Mouse (Mus musculus) heart, embryonic 12.5 days (tissue): ENCODE data around the gene Smim4. TPM values are rescaled to one million over a fixed set of nuclear protein-coding genes. Genes with fewer than 3 reads are reported as not detected.

Source experiments
- ATAC-seq: fragments of 200-750 bp; cut with Nextera tagmentation; 2 replicates; pipeline ENCODE4 v1.8.0; 2017; ENCODE audit warnings: moderate TSS enrichment, moderate library complexity; ENCODE audit not compliant: insufficient number of reproducible peaks, low FRiP score
- H3K27ac ChIP-seq: fragments of 300-500 bp; sonication (generic); 2 replicates; pipeline ENCODE4 v1.5.1; 2016; ENCODE audit warnings: mild to moderate bottlenecking, moderate library complexity; ENCODE audit not compliant: poor library complexity, severe bottlenecking
- H3K27me3 ChIP-seq: fragments of 300-500 bp; sonication (generic); replicated peaks from 2 replicates; pipeline ENCODE4 v1.6.1; 2016; ENCODE audit warnings: mild to moderate bottlenecking, moderate library complexity
- H3K36me3 ChIP-seq: fragments of 300-500 bp; sonication (generic); 2 replicates; pipeline ENCODE4 v1.6.1; 2016; ENCODE audit warnings: mild to moderate bottlenecking, moderate library complexity
- H3K4me1 ChIP-seq: fragments of 300-500 bp; sonication (generic); replicated peaks from 2 replicates; pipeline ENCODE4 v1.6.1; 2016; ENCODE audit warnings: mild to moderate bottlenecking
- H3K4me2 ChIP-seq: fragments of 300-500 bp; sonication (generic); 2 replicates; pipeline ENCODE4 v1.6.1; 2016; ENCODE audit warnings: mild to moderate bottlenecking, moderate library complexity
- H3K4me3 ChIP-seq: fragments of 300-500 bp; sonication (generic); 2 replicates; pipeline ENCODE4 v1.5.1; 2016; ENCODE audit warnings: mild to moderate bottlenecking
- H3K9ac ChIP-seq: fragments of 300-500 bp; sonication (generic); 2 replicates; pipeline ENCODE4 v1.6.1; 2016; ENCODE audit warnings: mild to moderate bottlenecking, moderate library complexity
- H3K9me3 ChIP-seq: fragments of 300-500 bp; sonication (generic); replicated peaks from 2 replicates; pipeline ENCODE4 v1.6.1; 2016; ENCODE audit warnings: mild to moderate bottlenecking, moderate library complexity
- WGBS: fragments of 180-500 bp; shearing (Covaris S2); methylation state at CpG from one replicate; pipeline ENCODE4 v1.1.7; 2016; 5-methylcytosine and 5-hydroxymethylcytosine counted together
- polyA plus RNA-seq: library from polyadenylated mRNA; unstranded; fragments of >200 nt; fragmentation: Nextera tagmentation; extraction: Ambion mirVana; gene quantifications from 2 replicates; pipeline ENCODE4 v1.2.1, GENCODE M21; 2016

The Smim4 gene
- polyA plus RNA-seq, 1 experiment from 2014 or later = 68.6 TPM

- ATAC-seq = no peak
- H3K27me3 ChIP-seq = no peaks in the 10 kb centered on the region
- no peak overlapping the region for H3K9ac ChIP-seq
- H3K4me1 ChIP-seq = peaks cover 67% of the 10 kb centered on the region
- H3K27ac ChIP-seq = no peak overlapping the region
- peaks cover 19% of the 10 kb centered on the region for H3K36me3 ChIP-seq
- no peaks in the 10 kb centered on the region for H3K9me3 ChIP-seq
- H3K4me3 ChIP-seq = peak overlapping the region; percentile 43
- H3K4me2 ChIP-seq = peak overlapping the region; percentile 56
- WGBS = 48% methylated on average over 10 of the region's 10 CpGs
These were observed 37.4 kb upstream of the Smim4 start for GRCm38 (mm10) chr14:31165991-31166630.

DNA sequence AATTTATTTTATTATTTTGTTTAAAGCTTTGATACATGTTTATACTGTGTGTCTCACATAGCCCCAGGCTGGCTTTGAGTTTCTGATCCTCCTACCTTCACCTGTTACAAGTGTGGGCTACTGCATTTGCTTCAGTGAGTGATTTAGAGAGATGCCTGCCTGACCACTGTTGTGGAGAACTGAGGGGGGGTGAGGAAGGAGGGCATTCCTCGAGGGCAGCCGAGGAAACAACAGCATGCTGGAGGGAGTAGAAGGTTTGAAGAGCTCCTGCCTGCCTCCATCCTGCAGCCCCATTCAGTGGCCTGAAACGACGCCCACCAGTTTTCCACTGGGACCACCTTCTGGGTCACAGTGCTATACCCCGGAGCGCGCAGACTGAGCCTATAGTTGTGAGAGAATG lies 36.7 kb upstream of the Smim4 start:
- WGBS = 54% methylated on average over 7 of the region's 7 CpGs
- Histone ChIP-seq H3K4me3 (no peak overlapping the region), H3K27ac (no peak overlapping the region), H3K9ac (no peak overlapping the region), H3K27me3 (no peaks in the 10 kb centered on the region), H3K36me3 (peaks cover 12% of the 10 kb centered on the region), H3K9me3 (no peaks in the 10 kb centered on the region), H3K4me1 (peaks cover 68% of the 10 kb centered on the region), H3K4me2 (peak overlapping the region; percentile 56; the same call in 1 of the 2 replicates)
- no peak for ATAC-seq

DNA sequence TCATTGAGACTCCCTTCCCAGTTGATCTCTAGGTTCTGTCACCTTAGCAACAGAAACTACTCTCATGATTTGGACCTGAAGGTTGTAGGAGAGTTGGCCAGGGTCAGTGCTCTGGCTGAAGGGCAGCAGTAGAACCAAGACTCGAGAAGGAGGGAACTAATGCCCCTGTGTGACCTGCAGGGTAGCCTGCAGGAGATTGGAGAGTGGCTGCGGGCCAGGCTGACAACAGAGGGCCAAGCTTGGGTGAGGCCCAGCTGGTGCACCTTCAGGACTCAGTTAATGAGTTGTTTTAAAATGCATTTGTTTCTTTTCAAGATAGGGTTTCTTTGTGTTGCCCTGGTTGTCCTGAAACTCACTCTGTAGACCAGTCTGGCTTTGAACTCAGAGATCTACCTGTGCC lies 36.3 kb upstream of the Smim4 start:
- WGBS = 63% methylated on average over 2 of the region's 2 CpGs
- Histone ChIP-seq H3K4me1 (peaks cover 68% of the 10 kb centered on the region), H3K36me3 (peaks cover 8% of the 10 kb centered on the region), H3K4me3 (no peak overlapping the region), H3K9me3 (no peaks in the 10 kb centered on the region), H3K4me2 (no peak overlapping the region), H3K27ac (no peak overlapping the region), H3K9ac (no peak overlapping the region), H3K27me3 (no peaks in the 10 kb centered on the region)
- ATAC-seq = no peak

DNA sequence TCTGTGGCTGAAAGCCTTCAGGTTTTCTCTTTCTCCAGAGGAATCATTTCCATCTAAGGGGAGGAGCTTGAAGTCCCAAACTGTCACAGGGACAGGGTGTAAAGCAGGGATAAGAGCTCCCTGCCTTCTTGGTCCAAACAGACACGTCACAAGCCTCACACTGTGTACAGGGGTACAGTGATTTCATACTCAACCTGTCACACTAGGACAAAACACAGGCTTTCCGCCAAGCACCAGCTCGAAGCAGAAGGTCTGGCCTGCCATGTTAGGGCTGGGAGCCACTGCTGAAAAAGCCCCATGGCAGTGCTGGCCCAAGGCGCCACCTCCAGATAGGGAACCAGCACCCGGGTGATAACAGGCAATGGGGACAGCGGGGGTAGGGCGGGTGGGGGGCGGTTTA lies 35.3 kb upstream of the Smim4 start:
- 0 out of 2 replicates have a peak, but pooled peaks have one; percentile 13 for ATAC-seq
- Histone ChIP-seq H3K27me3 (no peaks in the 10 kb centered on the region), H3K4me2 (peak overlapping the region; percentile 0; the same call in 1 of the 2 replicates), H3K9ac (no peak overlapping the region), H3K9me3 (no peaks in the 10 kb centered on the region), H3K27ac (peak overlapping the region; percentile 22; the same call in 1 of the 2 replicates), H3K4me1 (peaks cover 68% of the 10 kb centered on the region), H3K36me3 (peaks cover 9% of the 10 kb centered on the region; the same call in 1 of the 2 replicates), H3K4me3 (no peak overlapping the region)
- 27% methylated on average over 8 of the region's 8 CpGs for WGBS

DNA sequence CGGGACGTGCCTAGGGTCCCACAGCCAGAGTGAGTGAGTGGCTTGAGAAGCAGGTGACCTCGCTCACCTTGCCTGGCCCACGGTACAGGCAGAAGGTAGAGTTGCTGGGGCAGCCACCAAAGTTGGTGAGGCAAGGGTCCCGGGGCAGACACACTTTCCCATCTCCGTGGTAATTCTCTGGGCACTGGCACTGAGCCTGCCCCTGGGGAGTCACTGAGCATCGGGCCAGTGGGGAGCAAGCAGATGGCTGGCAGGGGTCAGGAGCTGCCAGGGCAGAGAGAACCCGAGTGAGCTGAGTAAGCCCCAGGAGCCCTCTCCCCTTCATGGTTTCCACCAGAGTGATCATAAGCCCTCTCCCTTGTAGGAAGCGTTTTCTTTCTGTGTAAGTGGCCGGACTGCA lies 32.9 kb upstream of the Smim4 start:
- WGBS = 79% methylated on average over 10 of the region's 10 CpGs
- no peak overlapping the region for H3K9ac ChIP-seq

GRCm38 (mm10) chr14:31161191-31161590 lies 32.4 kb upstream of the Smim4 start:
- Histone ChIP-seq H3K4me3 (no peak overlapping the region), H3K27ac (no peak overlapping the region), H3K9ac (no peak overlapping the region), H3K4me1 (peaks cover 50% of the 10 kb centered on the region), H3K36me3 (peaks cover 14% of the 10 kb centered on the region; the same call in 1 of the 2 replicates), H3K27me3 (no peaks in the 10 kb centered on the region), H3K4me2 (no peak overlapping the region), H3K9me3 (no peaks in the 10 kb centered on the region)
- no peak for ATAC-seq
- WGBS = 87% methylated on average over 7 of the region's 7 CpGs

More for the DNA sequence above, 32.9 kb upstream of the Smim4 start:
- Histone ChIP-seq H3K36me3 (peaks cover 14% of the 10 kb centered on the region; the same call in 1 of the 2 replicates), H3K9me3 (no peaks in the 10 kb centered on the region), H3K27ac (no peak overlapping the region), H3K4me2 (no peak overlapping the region), H3K4me3 (no peak overlapping the region), H3K4me1 (peaks cover 54% of the 10 kb centered on the region), H3K27me3 (no peaks in the 10 kb centered on the region)
- ATAC-seq = no peak

DNA sequence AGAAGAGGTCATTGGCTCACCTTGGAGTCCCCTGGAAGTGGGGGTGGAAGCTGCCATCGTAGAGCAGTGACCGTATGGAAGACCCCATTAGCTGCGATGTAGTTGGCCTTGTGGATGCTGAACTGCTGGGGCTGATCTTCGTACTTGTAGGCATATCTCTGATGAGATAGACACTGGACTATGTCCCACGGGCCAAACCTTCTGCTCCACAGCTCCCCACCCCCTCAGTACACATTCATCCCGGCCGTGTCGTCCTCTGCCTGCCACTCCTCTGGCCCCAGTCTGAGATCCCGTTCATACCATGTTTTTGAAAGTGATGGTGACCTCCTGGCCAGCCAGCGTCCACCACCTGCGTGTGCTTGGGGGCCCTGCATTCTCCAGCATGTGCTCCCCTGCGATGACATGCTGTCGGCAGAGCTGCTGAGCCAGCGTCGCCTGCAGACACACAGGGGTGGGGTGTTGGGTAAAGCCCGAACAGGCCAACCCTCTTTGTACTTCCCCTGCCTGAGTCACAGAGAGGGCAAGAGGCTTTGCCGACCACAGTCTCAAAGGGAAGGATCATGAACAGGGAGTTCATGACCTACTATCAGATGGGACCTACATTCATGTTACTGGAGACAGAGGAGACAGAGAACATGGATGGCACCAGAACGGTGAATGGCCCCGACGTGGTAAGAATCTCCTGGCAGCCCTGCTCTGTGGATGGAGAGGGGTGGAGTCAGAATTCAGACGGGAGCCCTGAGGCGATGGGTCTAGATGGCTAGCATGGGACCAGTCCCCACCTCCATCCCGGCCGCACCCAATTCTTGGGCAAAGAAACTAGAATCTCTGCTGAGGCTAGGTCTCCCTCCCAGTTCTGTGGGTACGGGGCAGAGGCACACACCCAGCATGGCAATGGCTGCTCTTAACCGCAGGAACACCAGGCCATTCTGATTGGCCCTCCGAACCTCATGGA lies 31.7 kb upstream of the Smim4 start:
- no peak overlapping the region for H3K27ac ChIP-seq
- H3K36me3 ChIP-seq = peaks cover 17% of the 10 kb centered on the region
- H3K4me1 ChIP-seq = peaks cover 42% of the 10 kb centered on the region
- H3K4me2 ChIP-seq = 0 out of 2 replicates have a peak overlapping the region, but pooled peaks have one; percentile 4
- H3K27me3 ChIP-seq = no peaks in the 10 kb centered on the region
- ATAC-seq = no peak
- no peak overlapping the region for H3K9ac ChIP-seq
- 65% methylated on average over 27 of the region's 27 CpGs for WGBS
- no peak overlapping the region for H3K4me3 ChIP-seq
- no peaks in the 10 kb centered on the region for H3K9me3 ChIP-seq

- no peak overlapping the region for H3K9ac ChIP-seq
- no peaks in the 10 kb centered on the region for H3K27me3 ChIP-seq
- H3K4me2 ChIP-seq = no peak overlapping the region
- H3K4me3 ChIP-seq = no peak overlapping the region
- H3K36me3 ChIP-seq = peaks cover 45% of the 10 kb centered on the region
- H3K4me1 ChIP-seq = no peaks in the 10 kb centered on the region
- WGBS = 87% methylated on average over 11 of the region's 11 CpGs
- H3K9me3 ChIP-seq = no peaks in the 10 kb centered on the region; the same call in 1 of the 2 replicates
- H3K27ac ChIP-seq = no peak overlapping the region
- ATAC-seq = no peak
These were observed 16.9 kb upstream of the Smim4 start for GRCm38 (mm10) chr14:31145694-31146093.

GRCm38 (mm10) chr14:31141011-31141410 lies 12.3 kb upstream of the Smim4 start:
- peaks cover 82% of the 10 kb centered on the region for H3K36me3 ChIP-seq
- no peaks in the 10 kb centered on the region for H3K27me3 ChIP-seq
- 91% methylated on average over 14 of the region's 14 CpGs for WGBS
- H3K4me2 ChIP-seq = no peak overlapping the region
- H3K4me3 ChIP-seq = no peak overlapping the region
- no peak overlapping the region for H3K27ac ChIP-seq
- peaks cover 4% of the 10 kb centered on the region; the same call in 1 of the 2 replicates for H3K4me1 ChIP-seq
- H3K9ac ChIP-seq = no peak overlapping the region
- no peaks in the 10 kb centered on the region; the same call in 1 of the 2 replicates for H3K9me3 ChIP-seq
- no peak for ATAC-seq

- Histone ChIP-seq H3K36me3 (peaks cover 86% of the 10 kb centered on the region), H3K4me3 (no peak overlapping the region), H3K4me2 (no peak overlapping the region), H3K9me3 (no peaks in the 10 kb centered on the region; the same call in 1 of the 2 replicates), H3K27ac (no peak overlapping the region), H3K27me3 (no peaks in the 10 kb centered on the region), H3K9ac (no peak overlapping the region), H3K4me1 (peaks cover 4% of the 10 kb centered on the region; the same call in 1 of the 2 replicates)
- ATAC-seq = no peak
- 87% methylated on average over 15 of the region's 15 CpGs for WGBS
These were observed 11.4 kb upstream of the Smim4 start for GRCm38 (mm10) chr14:31140141-31140540.

DNA sequence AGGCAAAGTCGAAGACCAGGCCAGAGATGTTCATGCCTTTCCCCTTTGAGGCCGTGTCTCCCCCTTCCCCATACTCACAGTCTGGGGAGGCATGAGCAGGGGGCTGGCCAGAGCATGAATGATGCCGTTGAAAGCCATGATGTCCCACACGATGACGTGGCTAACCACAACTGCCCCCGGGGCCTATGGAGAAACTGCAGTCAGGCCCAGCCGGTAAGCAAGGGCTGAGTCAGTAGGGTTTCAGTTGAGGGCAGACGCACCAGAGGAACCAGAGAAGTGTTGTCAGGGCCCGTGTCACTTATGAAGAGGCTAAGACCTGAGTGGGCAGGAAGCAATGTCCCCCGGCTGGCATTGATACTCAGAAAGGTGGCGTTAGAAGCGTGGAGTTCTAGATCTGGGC lies 10.9 kb upstream of the Smim4 start:
- 88% methylated on average over 12 of the region's 12 CpGs for WGBS
- Histone ChIP-seq H3K4me3 (no peak overlapping the region), H3K27me3 (no peaks in the 10 kb centered on the region), H3K4me1 (peaks cover 7% of the 10 kb centered on the region; the same call in 1 of the 2 replicates), H3K9me3 (no peaks in the 10 kb centered on the region; the same call in 1 of the 2 replicates), H3K4me2 (no peak overlapping the region), H3K9ac (no peak overlapping the region), H3K27ac (no peak overlapping the region), H3K36me3 (peaks cover 91% of the 10 kb centered on the region)
- no peak for ATAC-seq
